Mouse (Mus musculus): ENCODE data around the gene Tlr12.

DNA sequence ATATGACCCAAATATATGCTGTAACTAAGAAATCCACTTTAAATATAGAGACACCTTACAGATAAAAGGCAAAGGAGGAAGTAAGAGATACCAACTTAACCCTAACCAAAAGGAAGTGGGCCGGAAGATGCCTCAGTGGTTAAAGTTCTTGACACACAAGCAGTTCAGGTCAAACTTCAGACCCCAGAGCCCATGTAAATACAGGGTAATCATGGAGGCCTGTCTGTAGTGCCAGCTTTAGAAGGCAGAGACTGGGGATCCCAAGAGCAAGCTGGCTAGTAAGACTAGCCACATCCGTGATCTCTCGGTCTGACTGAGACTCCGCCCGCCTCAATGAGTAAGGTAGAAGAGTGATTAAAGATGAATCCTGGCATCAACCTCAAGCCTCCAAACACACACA is 24.4 kb downstream of the Tlr12 start:
- no peak for TF ChIP-seq CTCF (conservative IDR thresholded peaks at IDR 0.05; ENCODE audit: insufficient read depth, insufficient read length, low read depth, low read length)
- TF ChIP-seq POLR2A (IDR thresholded peaks at IDR 0.05; ENCODE audit: low read depth, low read length): no peak
